ENCODE assay signal across 8 mouse cellular contexts in genomic region chr13:45001228-45001910, GRCm38 (mm10). TPM values are rescaled to one million over a fixed set of nuclear protein-coding genes. Genes with fewer than 3 reads are reported as not detected.
DNase-seq lines count a peak whose midpoint lies in the region; ATAC-seq and TF ChIP-seq lines count a peak whose summit lies in the region.

No protein-coding gene starts in this region.

- peak overlapping the region; percentile 79 for H3K9ac ChIP-seq in intestine, embryonic 14.5 days (ENCODE audit: low read length)
- H3K9ac ChIP-seq in liver, embryonic 12.5 days: peak overlapping the region; percentile 84

- WGBS in intestine, embryonic 14.5 days: under 1% methylated on average over 52 of the region's 52 CpGs
- under 1% methylated on average over 43 of the region's 52 CpGs for WGBS in liver, embryonic 12.5 days (ENCODE audit: insufficient replicate concordance)

- H3K9me3 ChIP-seq in intestine, embryonic 14.5 days (ENCODE audit: control insufficient read depth, low read length): no peaks in the 10 kb centered on the region
- H3K9me3 ChIP-seq in liver, embryonic 12.5 days (replicated peaks): no peaks in the 10 kb centered on the region

- H3K79me2 ChIP-seq in C2C12 (ENCODE audit: control insufficient read depth, insufficient read depth): peaks cover 55% of the 10 kb centered on the region

- H3ac ChIP-seq in C2C12 (ENCODE audit: control insufficient read depth, insufficient read length, low read depth): peak overlapping the region; percentile 97

- H3K4me1 ChIP-seq in intestine, embryonic 14.5 days (replicated peaks; ENCODE audit: control insufficient read depth, insufficient read depth, low read length): peaks cover 9% of the 10 kb centered on the region; the same call in 1 of the 2 replicates
- H3K4me1 ChIP-seq in liver, embryonic 12.5 days: peaks cover 20% of the 10 kb centered on the region
- peaks cover 6% of the 10 kb centered on the region for H3K4me1 ChIP-seq in testis, adult 2 months (ENCODE audit: control insufficient read depth, insufficient read depth, low read length)

- H3K36me3 ChIP-seq in C2C12 (ENCODE audit: control insufficient read depth, insufficient read depth): peaks cover 19% of the 10 kb centered on the region
- no peaks in the 10 kb centered on the region; the same call in 1 of the 2 replicates for H3K36me3 ChIP-seq in intestine, embryonic 14.5 days (ENCODE audit: control insufficient read depth, insufficient read depth, low read length)
- H3K36me3 ChIP-seq in liver, embryonic 12.5 days: peaks cover 9% of the 10 kb centered on the region; the same call in 1 of the 2 replicates
- no peaks in the 10 kb centered on the region; the same call in none of the 2 replicates for H3K36me3 ChIP-seq in testis, adult 2 months (ENCODE audit: control insufficient read depth, insufficient read depth, low read length)

- TF ChIP-seq POLR2A in testis, adult 2 months (IDR thresholded peaks at IDR 0.05; ENCODE audit: control insufficient read depth, low read depth, low read length): peak; percentile 65

- H3K27me3 ChIP-seq in C2C12 (ENCODE audit: control insufficient read depth, insufficient read depth, insufficient read length): no peaks in the 10 kb centered on the region
- no peaks in the 10 kb centered on the region for H3K27me3 ChIP-seq in intestine, embryonic 14.5 days (replicated peaks; ENCODE audit: control insufficient read depth, insufficient read depth, low read length)
- H3K27me3 ChIP-seq in liver, embryonic 12.5 days (replicated peaks): no peaks in the 10 kb centered on the region
- H3K27me3 ChIP-seq in testis, adult 2 months (ENCODE audit: control insufficient read depth, insufficient read depth, low read length): no peaks in the 10 kb centered on the region

- peak; percentile 67 for ATAC-seq in activated CD4-positive, CD25-positive, alpha-beta regulatory T cell, adult 4 months
- ATAC-seq in intestine, embryonic 14.5 days (replicated peaks; ENCODE audit: low FRiP score, low TSS enrichment, low read depth): peak; percentile 83
- ATAC-seq in liver, embryonic 12.5 days: peak; percentile 87

- H3K79me3 ChIP-seq in C2C12 (ENCODE audit: low read depth): peaks cover 45% of the 10 kb centered on the region

- H3K4me3 ChIP-seq in C2C12 (ENCODE audit: insufficient read depth, poor library complexity, severe bottlenecking): peak overlapping the region; percentile 46
- peak overlapping the region; percentile 76 for H3K4me3 ChIP-seq in intestine, embryonic 14.5 days (ENCODE audit: low read depth, low read length)
- peak overlapping the region; percentile 84 for H3K4me3 ChIP-seq in liver, embryonic 12.5 days
- peak overlapping the region; percentile 87 for H3K4me3 ChIP-seq in testis, adult 2 months (ENCODE audit: control insufficient read depth, low read depth, low read length)

- peak; percentile 77 for DNase-seq in embryo, embryonic 11 days
- DNase-seq in gastrocnemius, postnatal 25 days: peak; percentile 82
- peak; percentile 88 for DNase-seq in intestine, embryonic 14.5 days (ENCODE audit: low spot score)
- DNase-seq in natural killer cell, adult 2 months (ENCODE audit: low spot score in 2 of 2): peak; percentile 46 to 65

- peak overlapping the region; percentile 54; the same call in 1 of the 2 replicates for H3K27ac ChIP-seq in intestine, embryonic 14.5 days (ENCODE audit: low read depth)
- peak overlapping the region; percentile 80 for H3K27ac ChIP-seq in liver, embryonic 12.5 days
- peak overlapping the region; percentile 73 for H3K27ac ChIP-seq in testis, adult 2 months (ENCODE audit: control insufficient read depth, insufficient read depth, low read depth, low read length)

- no peak for TF ChIP-seq CTCF in C2C12 (IDR thresholded peaks at IDR 0.05; ENCODE audit: control insufficient read depth, insufficient read depth, insufficient read length)
- no peak for TF ChIP-seq CTCF in testis, adult 2 months (IDR thresholded peaks at IDR 0.05; ENCODE audit: control insufficient read depth, insufficient read depth, insufficient replicate concordance, low read depth, low read length)

- H3K4me2 ChIP-seq in intestine, embryonic 14.5 days (ENCODE audit: low read length): peak overlapping the region; percentile 74
- H3K4me2 ChIP-seq in liver, embryonic 12.5 days: peak overlapping the region; percentile 99

TF ChIP-seq in C2C12, 6 proteins besides CTCF, POLR2A, EP300 and RAD21:
- TF ChIP-seq MYOG (IDR thresholded peaks at IDR 0.05; ENCODE audit: control insufficient read depth, extremely low read depth, insufficient read length) (no peak), MYOD1 (IDR thresholded peaks at IDR 0.05; ENCODE audit: control insufficient read depth, insufficient read length, low read depth) (no peak), FOSL1 (IDR thresholded peaks at IDR 0.05; ENCODE audit: insufficient read depth, low read length, poor library complexity, severe bottlenecking) (no peak), CEBPB (IDR thresholded peaks at IDR 0.05; ENCODE audit: low read depth) (peak; percentile 90), MAX (IDR thresholded peaks at IDR 0.05) (no peak), USF1 (IDR thresholded peaks at IDR 0.05; ENCODE audit: low read depth) (peak; percentile 76)

RNA-seq across cellular contexts. Expression of gene Dtnbp1, which starts 0.6 kb away (rescaled TPM):
- polyA plus RNA-seq in C2C12 (2012; fragmentation: generic; extraction: Trizol): 97.8 TPM
- polyA plus RNA-seq in activated CD4-positive, CD25-positive, alpha-beta regulatory T cell, adult 4 months (2017; shearing (Covaris generic)): 10 to 100 TPM; 11.2 to 12.6 TPM
- 10 to 100 TPM; 36.3 to 38.6 TPM for total RNA-seq in gastrocnemius, postnatal 25 days (2021)
- polyA plus RNA-seq in intestine, embryonic 14.5 days (2014; fragmentation: Nextera tagmentation; extraction: Ambion mirVana): 57.8 and 64.0 TPM in 2 replicates
- 35.0 and 36.1 TPM in 2 replicates for polyA plus RNA-seq in liver, embryonic 12.5 days (2016; fragmentation: Nextera tagmentation; extraction: Ambion mirVana)
- 96.6 and 96.7 TPM in 2 replicates for polyA plus RNA-seq in testis, adult 2 months (2012; rRNA removed)

Comparison
In these comparisons a context has a peak if more than half of its experiments do, and no peak if none do; other contexts are left out.
1. Peak in every context shown above with its lines: DNase-seq, ATAC-seq, H3K4me3 ChIP-seq and H3K27ac ChIP-seq.